ENCODE assay signal across 19 mouse cellular contexts in the genomic region with DNA sequence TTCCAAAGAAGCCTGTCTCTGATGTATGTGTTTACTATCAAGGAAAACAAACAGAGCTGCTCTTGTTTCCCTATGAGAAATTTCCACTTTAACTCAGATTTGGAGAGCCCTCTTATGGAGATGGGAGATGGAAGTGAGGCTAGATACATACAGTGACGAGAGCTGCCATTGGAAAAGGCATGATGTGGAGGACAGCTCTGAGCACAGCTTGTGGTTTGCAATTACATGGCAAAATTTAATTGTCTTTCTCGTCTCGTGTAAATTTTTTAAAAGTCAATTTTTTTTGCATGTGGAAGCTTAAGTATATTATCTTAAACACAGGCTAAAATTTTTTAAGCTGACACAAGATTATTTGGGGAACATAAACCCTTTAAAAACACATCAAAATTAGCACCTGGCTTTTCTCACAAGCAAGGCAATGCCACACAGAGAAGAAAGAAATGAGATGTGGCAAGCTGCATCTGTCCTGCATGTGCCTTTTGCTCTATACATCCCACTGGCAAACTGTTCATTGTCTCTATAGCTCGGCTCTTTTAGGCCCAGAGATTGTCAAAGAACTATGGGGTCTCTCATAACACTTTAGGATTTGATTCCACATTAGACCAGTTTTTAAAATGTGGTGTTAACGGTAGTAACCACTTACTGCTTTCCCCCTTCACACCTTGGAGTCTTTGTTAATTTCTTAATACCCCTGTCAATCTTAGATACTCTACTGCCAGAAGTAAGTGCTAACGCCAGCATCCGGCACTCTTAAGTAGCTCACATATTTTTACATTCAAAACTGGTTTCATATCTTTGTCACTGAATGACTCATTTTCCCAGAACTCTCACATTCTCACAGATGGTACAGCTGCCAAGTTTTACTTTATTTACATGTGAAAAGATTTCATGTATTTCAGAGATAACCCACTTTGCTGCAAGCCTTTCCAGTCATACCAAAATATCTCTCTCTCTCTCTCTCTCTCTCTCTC. TPM values are rescaled to one million over a fixed set of nuclear protein-coding genes. Genes with fewer than 3 reads are reported as not detected.
DNase-seq lines count a peak whose midpoint lies in the region; ATAC-seq and TF ChIP-seq lines count a peak whose summit lies in the region.
"Had no signal": no experiment of that assay in that cellular context is flagged by ENCODE, and none has a peak within 500 bp of the region (broad histone marks: within the 10 kb centered on the region; RNA-seq: fewer than 3 reads in every experiment).

No protein-coding gene starts in this region.

- WGBS in spleen, adult 2 months: 66% methylated on average over 7 of the region's 7 CpGs

- peaks cover 2% of the 10 kb centered on the region; the same call in 1 of the 2 replicates for H3K4me1 ChIP-seq in spleen, adult 2 months (ENCODE audit: control insufficient read depth, insufficient read depth, insufficient read length)
- H3K4me1 ChIP-seq: embryonic facial prominence, embryonic 12.5 days; limb, embryonic 12.5 days had no signal

- peak overlapping the region; percentile 23; the same call in 1 of the 2 replicates for H3K27ac ChIP-seq in spleen, adult 2 months (ENCODE audit: insufficient read depth, low read length)
- H3K27ac ChIP-seq: embryonic facial prominence, embryonic 12.5 days; kidney, postnatal 0 days; limb, embryonic 12.5 days; lung, embryonic 15.5 days had no signal

- ATAC-seq in erythroblast, adult 5-6 weeks (replicated peaks; ENCODE audit: low FRiP score, poor library complexity, severe bottlenecking): no peak
- ATAC-seq in cerebellum, adult (ENCODE audit: insufficient number of reproducible peaks, low FRiP score, low TSS enrichment): no peak
- ATAC-seq: hindbrain, embryonic 16.5 days; midbrain, embryonic 16.5 days had no signal

- no peak for TF ChIP-seq CTCF in spleen, adult 2 months (IDR thresholded peaks at IDR 0.05; ENCODE audit: extremely low read depth, insufficient read depth, insufficient read length, insufficient replicate concordance)

- no peaks in the 10 kb centered on the region for H3K36me3 ChIP-seq in spleen, adult 2 months (ENCODE audit: control insufficient read depth, insufficient read depth, low read length)
- H3K36me3 ChIP-seq: embryonic facial prominence, embryonic 12.5 days; G1E; limb, embryonic 12.5 days; lung, embryonic 15.5 days had no signal

- TF ChIP-seq POLR2A in spleen, adult 2 months (IDR thresholded peaks at IDR 0.05; ENCODE audit: low read depth, low read length): no peak

- H3K27me3 ChIP-seq in spleen, adult 2 months (ENCODE audit: control insufficient read depth, insufficient read depth, low read length): no peaks in the 10 kb centered on the region
- H3K27me3 ChIP-seq: embryonic facial prominence, embryonic 12.5 days; limb, embryonic 12.5 days; lung, embryonic 15.5 days had no signal

- H3K4me3 ChIP-seq in spleen, adult 2 months (ENCODE audit: extremely low read depth, insufficient read depth, insufficient read length): no peak overlapping the region
- H3K4me3 ChIP-seq: embryonic facial prominence, embryonic 12.5 days; limb, embryonic 12.5 days; lung, embryonic 15.5 days had no signal

- DNase-seq in layer of hippocampus, adult 9-10 months (ENCODE audit: low spot score): peak; percentile 38
- DNase-seq in layer of hippocampus, postnatal 10 days (ENCODE audit: low spot score in 2 of 2): no peak
- no peak for DNase-seq in spleen, adult 2 months (ENCODE audit: low read depth in 1 of 2, low spot score in 2 of 2)
- DNase-seq in spleen, postnatal 10 days (ENCODE audit: low spot score in 2 of 2): no peak
- peak; percentile 63 for DNase-seq in brain, embryonic 18.5 days (ENCODE audit: low read depth, low spot score)
- DNase-seq in cerebellum, adult 11-12 months: no peak
- DNase-seq: cerebellum, adult 8-10 months; gastrocnemius, postnatal 14 days had no signal

RNA-seq across cellular contexts. Expression of gene Atp6v1g3, which starts 16.2 kb away (rescaled TPM):
- not detected for total RNA-seq in layer of hippocampus, postnatal 10 days (2021)
- polyA plus RNA-seq in spleen, adult 2 months (2012; rRNA removed): not detected in 2 replicates
- not detected in 2 replicates for total RNA-seq in erythroblast, adult 5-6 weeks (2015; ENCODE audit: low replicate concordance)
- not detected in 2 replicates for total RNA-seq in erythroblast, adult 5-6 weeks (2017; ENCODE audit: low replicate concordance)
- total RNA-seq: adrenal gland, adult 2 months; G1E; gastrocnemius, postnatal 14 days had no signal
- polyA plus RNA-seq: adrenal gland, adult 2 months; G1E; heart, embryonic 16.5 days; hindbrain, embryonic 16.5 days; lung, embryonic 15.5 days; midbrain, embryonic 16.5 days had no signal

Comparison
In these comparisons a context has a peak if more than half of its experiments do, and no peak if none do; other contexts are left out.
1. DNase-seq: peak in layer of hippocampus, adult 9-10 months (single experiment) and brain, embryonic 18.5 days (single experiment); none in layer of hippocampus, postnatal 10 days (0 of 2), spleen, adult 2 months (0 of 2), spleen, postnatal 10 days (0 of 2) and cerebellum, adult 11-12 months (single experiment).